Mouse (Mus musculus) gastrocnemius, adult 8-10 months (tissue): ENCODE results near the gene Ciapin1. TPM values are rescaled to one million over a fixed set of nuclear protein-coding genes. Genes with fewer than 3 reads are reported as not detected.

Experiments
- DNase-seq, 2 experiments: peaks; one replicate each; pipeline ENCODE4 v3.0.0; 2022; ENCODE audit warnings: low spot score in 2 of 2
- total RNA-seq, 4 experiments: library from RNA; stranded (reverse); gene quantifications; 2 replicates each; pipeline ENCODE4 v1.2.4; 2022

Gene Ciapin1
- total RNA-seq, 4 experiments from 2014 or later: 25.4 to 55.4 (median 29.0) TPM

DNA sequence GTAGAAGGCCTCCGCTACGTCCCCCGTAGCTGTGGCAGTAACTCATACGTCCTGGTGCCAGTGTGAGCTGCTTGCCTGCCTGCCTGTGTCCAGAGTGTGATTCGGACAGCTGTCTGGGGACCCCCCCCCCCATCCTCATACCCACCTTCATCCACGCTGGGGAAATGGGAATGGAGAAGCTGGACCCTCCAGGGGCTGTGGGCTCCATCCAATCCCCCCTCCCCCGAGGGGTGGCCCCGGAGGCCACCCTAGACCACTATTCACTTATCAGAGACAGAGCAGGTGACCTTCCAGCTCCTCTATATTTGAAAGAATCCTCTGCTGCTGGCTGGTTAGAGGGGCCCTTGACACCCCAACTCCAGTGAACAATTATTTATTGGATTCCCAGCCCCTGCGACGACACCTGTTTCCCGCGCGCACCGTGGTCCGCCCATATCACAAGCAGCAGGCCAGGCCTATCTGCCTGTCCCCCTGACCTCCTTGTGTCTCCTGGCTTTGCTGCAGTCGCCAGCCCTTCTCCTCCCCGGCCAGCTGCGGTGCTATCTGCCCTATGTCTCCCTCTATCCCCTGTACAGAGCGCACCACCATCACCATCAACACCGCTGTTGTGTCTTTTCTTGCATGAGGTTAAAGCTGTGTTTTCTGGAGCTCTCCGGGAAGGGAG, 57.5 kb downstream of the Ciapin1 start:
- DNase-seq: no peak

DNA sequence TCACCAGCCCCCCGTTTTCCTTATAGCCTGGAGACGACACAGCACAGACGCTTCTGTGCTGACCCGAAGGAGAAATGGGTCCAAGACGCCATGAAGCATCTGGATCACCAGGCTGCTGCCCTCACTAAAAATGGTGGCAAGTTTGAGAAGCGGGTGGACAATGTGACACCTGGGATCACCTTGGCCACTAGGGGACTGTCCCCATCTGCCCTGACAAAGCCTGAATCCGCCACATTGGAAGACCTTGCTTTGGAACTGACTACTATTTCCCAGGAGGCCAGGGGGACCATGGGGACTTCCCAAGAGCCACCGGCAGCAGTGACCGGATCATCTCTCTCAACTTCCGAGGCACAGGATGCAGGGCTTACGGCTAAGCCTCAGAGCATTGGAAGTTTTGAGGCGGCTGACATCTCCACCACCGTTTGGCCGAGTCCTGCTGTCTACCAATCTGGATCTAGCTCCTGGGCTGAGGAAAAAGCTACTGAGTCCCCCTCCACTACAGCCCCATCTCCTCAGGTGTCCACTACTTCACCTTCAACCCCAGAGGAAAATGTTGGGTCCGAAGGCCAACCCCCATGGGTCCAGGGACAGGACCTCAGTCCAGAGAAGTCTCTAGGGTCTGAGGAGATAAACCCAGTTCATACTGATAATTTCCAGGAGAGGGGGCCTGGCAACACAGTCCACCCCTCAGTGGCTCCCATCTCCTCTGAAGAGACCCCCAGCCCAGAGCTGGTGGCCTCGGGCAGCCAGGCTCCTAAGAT, 58.4 kb downstream of the Ciapin1 start:
- no peak for DNase-seq

DNA sequence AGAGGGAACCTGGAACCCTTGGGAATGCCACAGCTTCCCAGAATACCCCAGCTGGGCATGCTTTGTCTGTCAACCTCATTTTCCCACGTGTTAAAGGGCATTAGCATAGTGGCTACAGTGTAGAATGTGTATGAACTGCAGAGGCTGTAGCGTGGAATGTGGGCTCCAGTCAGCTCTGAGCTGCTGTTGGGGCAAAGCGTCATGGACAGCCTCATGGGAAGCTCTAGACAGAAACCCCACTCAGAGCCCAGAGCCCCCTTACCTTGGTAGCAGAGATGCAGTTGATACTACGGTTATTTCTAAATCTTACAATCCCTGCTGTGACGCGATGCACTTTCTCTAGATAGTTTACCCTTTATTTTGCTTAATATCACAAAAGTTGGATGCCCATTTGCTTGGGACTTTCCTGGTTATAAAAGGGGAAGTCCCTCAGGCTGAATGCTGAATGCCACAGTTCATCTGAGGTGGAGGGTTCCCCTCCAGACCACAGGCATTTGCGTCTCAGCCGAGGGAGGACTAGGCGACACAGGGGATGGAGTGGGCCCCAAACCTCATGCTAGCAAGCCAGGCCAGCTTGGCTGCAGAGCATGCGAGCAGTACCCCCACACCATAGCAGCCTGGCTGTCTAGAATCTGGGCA, 59.1 kb downstream of the Ciapin1 start:
- no peak for DNase-seq

DNA sequence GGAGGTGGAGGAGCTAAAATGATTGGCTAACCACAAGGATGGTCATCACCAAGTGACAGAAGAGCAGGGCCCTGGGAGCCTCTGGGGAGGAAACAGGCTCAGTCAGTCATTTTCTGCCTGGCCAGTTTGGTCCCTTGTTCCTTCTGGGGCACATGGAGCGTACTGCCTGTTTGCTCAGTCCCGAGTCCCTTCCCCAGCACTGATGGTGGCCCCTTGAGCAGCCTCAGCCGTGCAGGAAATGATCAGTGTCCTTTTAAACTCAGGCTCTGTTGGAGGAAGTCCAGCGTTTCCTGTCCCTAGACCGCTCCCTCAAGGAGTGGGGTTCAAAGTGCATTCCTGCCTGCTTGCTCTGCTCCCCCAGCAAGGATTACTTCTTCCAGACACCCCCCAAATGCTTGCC, 59.7 kb downstream of the Ciapin1 start:
- DNase-seq: no peak

DNA sequence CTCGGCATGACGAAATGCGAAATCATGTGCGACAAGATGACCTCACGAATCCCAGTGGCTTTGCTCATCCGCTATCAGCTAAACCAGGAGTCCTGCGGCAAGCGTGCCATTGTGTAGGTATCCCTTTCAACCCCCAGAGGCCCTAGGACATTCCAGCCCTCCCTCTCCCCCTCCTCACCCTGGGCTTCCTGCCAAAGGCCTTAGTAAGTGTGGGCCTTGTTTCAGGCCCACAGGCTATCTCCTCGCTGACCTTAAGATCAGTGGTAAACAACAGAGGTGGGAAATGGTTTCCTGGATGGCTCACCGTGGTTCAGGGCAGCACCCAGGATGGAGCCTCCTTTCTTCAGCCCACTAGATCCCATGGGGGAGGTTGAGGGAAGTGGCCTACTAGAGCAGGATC, 60.1 kb downstream of the Ciapin1 start:
- DNase-seq: no peak

DNA sequence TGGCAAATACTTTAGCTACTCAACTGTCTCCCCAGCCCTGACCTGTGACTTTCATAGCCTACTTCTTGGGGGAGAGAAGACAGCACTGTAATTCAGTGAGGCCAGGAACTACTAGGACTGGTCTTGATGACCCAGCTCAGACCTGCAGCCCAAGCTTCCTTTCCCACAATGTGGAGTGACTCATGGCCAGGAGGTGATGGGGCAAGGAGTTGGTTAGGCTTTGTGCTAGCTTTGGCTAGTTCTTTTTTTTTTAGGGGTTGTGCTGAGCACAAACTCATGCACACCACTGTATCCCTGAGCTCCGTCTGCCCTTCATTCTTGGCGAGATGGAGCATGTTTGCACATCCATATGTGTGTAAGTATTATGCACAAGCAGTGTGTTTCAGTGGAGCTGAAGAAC, 61.8 kb downstream of the Ciapin1 start:
- no peak for DNase-seq

DNA sequence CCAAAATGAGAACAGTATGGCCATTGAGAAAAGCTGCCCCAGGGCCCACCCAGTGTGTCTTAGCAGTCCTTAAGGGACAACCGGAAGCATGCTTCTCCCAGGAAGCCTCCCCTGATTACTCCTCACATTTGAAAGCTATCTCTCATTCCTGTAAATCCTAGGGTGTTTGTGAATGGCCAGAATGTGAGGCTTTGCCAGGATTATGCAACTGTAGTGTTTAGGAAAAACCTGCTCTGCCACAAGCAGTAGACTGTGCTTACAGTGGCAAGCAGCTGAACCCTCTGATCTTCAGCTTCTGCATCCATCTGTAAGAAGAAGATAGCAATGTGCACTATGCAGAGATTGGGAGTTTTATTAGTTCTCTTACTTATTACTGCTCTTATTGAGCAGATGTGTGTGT, 63.6 kb downstream of the Ciapin1 start:
- DNase-seq: no peak

DNA sequence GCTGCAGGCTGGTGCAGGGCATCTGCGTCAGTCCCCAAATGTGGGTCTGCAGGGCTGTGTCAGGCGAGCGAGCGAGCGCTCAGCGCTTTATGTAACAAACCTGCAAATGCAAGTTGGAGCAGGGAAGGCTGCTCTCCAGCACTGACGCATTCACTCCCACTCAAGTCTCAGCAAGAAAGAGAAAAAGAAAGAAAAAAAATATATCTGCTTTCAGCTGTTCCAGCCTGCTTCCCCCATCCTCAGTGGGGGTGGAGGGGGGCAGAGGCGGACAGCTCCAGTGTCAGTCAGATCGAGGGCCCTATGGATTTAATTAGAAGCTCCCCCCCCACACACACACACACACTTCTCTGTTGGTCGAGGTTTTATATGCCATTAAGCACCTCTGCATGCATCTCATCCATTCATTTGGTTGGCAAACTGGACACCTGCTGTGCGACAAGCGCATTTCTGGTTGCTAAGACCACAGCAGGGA, 64.4 kb downstream of the Ciapin1 start:
- DNase-seq: no peak

DNA sequence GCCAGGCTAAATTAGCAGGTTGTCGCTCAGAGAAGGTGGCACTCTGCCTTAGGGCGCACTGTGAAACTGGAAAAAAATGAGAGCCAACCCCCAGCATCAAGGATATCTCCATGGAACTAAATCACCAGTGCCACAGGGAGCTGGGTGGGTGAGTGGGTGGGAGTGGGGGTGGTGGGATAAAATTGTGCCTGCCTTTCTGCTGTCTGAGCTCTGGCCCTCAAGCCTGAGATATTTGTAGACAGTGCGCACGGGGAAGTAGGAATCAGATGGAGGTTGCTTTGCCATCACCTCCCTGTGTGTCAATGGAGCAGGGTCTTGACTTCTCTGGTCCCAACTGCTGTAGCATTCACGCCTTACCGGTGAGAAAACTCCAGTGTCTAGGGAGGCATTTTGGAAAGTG, 65.1 kb downstream of the Ciapin1 start:
- DNase-seq: no peak

DNA sequence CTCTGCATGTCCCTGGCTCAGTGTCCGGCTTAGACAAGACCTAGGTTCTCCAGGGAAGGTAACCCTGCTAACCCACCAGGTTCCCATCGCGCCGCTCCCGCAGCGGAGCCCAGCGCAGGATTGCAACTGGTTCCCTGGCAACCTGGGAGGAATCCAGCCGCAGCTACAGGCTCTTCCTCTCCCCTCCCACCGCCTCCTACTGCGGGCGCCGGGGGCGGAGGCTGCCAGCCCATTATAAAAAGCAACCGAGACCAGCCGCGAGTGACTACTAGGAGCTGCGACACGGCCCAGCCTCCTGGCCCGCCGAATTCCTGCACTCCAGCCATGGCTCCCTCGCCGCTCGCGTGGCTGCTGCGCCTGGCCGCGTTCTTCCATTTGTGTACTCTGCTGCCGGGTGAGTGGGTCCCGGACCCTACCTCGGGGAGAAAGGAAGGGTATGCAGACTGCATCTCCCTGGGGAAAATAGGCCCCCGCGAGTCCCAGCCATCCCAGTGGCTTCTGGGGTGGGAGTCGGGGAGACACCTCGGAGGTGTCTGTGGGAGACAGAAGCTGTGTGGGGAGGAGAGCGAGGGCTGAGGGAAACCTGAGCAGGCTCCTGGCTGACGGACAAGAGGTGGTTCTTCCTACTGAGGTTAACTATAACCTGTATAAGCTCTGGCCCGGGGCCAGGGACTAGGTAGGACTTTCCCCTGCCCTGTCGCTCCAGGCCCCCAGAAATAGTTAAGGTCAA, 66.1 kb downstream of the Ciapin1 start, which contains the start of gene Cx3cl1:
Gene Cx3cl1, plus strand, starts transcription at position 69 of the 730 bp plus-strand sequence.
- DNase-seq: peak; percentile 20 to 55

DNA sequence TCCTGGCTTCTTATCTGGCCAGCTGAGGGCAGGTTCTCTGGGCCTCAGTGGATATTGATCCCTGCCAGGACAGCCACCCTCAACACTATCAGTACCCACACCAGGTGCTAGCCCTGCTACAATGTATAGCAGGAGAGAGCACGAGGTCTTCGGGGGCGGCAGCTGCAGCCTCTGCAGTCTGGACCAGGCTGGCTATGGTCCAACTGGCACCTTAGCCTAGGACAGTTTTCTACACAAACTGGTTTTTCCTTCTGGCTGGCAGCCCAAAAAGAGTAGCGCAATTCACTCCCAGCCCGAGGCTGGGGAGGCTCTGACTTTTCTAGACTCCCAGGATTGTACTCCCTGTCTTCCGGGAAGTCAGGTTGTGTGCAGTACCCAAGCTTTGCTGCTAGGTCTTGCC, 67.2 kb downstream of the Ciapin1 start:
- no peak for DNase-seq

Other genes starting within 250 kb of the Ciapin1 start
- 1 to 10 TPM; 7.3 to 8.9 (median 8.2) TPM for gene Rspry1, start 236.4 kb downstream of the Ciapin1 start, total RNA-seq
- 10 to 100 TPM; 16.9 to 23.1 (median 18.4) TPM for gene Fam192a, start 236.4 kb downstream of the Ciapin1 start, total RNA-seq
- 10 to 100 TPM; 43.4 to 55.1 (median 45.7) TPM for gene Arl2bp, start 171.8 kb downstream of the Ciapin1 start, total RNA-seq
- 1 to 10 TPM in 2 of 4 experiments, under 1 TPM in 1, not detected in 1; 0.92 to 2.5 (median 1.8) TPM for gene Pllp, start 142.1 kb downstream of the Ciapin1 start, total RNA-seq
- not detected for gene Ccl22, start 92.8 kb downstream of the Ciapin1 start, total RNA-seq
- 1 to 10 TPM in 3 of 4 experiments, under 1 TPM in 1; 0.89 to 1.4 (median 1.2) TPM for gene Cx3cl1, start 66.3 kb downstream of the Ciapin1 start, total RNA-seq
- gene Ccl17, start 27.9 kb downstream of the Ciapin1 start, total RNA-seq: under 1 TPM in 1 of 4 experiments, not detected in 3; 0.70 TPM
- 100 to 1,000 TPM; 372 to 412 (median 383) TPM for gene Coq9, start within 50 bp of the Ciapin1 start, total RNA-seq
- 10 to 100 TPM; 52.3 to 61.1 (median 56.1) TPM for gene Polr2c, start 19.1 kb upstream of the Ciapin1 start, total RNA-seq
- 1 to 10 TPM; 2.5 to 4.7 (median 2.8) TPM for gene Dok4, start 38.0 kb upstream of the Ciapin1 start, total RNA-seq
- 1 to 10 TPM; 2.5 to 3.5 (median 3.1) TPM for gene Ccdc102a, start 79.7 kb upstream of the Ciapin1 start, total RNA-seq
- gene Adgrg5, start 85.3 kb upstream of the Ciapin1 start, total RNA-seq: under 1 TPM in 1 of 4 experiments, not detected in 3; 0.09 TPM
- gene Adgrg1, start 136.4 kb upstream of the Ciapin1 start, total RNA-seq: 10 to 100 TPM; 11.1 to 18.9 (median 12.8) TPM
- gene Adgrg3, start 179.3 kb upstream of the Ciapin1 start, total RNA-seq: under 1 TPM in 3 of 4 experiments, not detected in 1; 0.13 to 0.27 (median 0.18) TPM
- gene Drc7, start 216.7 kb upstream of the Ciapin1 start, total RNA-seq: not detected
- gene Katnb1, start 242.8 kb upstream of the Ciapin1 start, total RNA-seq: 1 to 10 TPM; 7.0 to 8.9 (median 7.6) TPM